Mouse (Mus musculus) frontal cortex, postnatal 36 days (tissue): ENCODE results near the gene Rpl12.
A peak's percentile ranks its signal among the peaks of the same experiment; 100 is the strongest.
"Not testable (repeated sequence)": the region's sequence is repeated elsewhere in the genome, so short reads cannot be mapped to it uniquely, and the experiment has no call there.

ENCODE experiments used
- DNase-seq, 2 experiments: peaks; one replicate each; pipeline ENCODE4 v3.0.0; 2022; ENCODE audit warnings: low spot score in 2 of 2

Gene Rpl12

DNA sequence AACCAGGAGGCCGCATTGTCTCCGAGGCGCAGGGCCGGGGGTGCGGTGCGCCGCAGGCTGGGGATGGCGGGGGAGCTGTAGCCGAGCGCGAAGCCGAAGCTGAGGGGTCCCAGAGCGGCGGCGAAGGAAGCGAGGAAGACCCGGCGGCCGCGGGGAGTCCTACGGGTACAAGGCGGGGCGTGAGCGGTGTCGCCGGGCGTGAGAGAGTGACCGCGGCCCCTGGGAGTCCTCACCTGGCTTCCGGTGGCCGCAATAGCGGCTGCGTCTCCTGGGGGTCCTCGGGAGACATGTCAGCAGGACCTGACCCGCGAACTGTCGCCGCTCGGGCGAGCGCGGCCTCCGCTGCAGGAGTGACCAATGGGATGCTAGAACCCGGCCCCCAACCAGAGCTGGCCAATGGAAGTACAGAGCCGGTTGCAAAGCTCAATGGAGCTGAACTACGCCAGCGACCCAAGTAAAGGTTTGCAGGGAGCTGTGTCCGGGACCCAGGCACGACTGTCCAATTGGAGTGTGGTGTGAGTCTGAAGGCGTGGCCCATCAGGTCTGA, 20.4 kb downstream of the Rpl12 start, which contains the start of gene Slc2a8:
TSS of gene Slc2a8 (minus strand) at position 359 of the 547 bp plus-strand sequence.
- peak; percentile 89 to 96 for DNase-seq

DNA sequence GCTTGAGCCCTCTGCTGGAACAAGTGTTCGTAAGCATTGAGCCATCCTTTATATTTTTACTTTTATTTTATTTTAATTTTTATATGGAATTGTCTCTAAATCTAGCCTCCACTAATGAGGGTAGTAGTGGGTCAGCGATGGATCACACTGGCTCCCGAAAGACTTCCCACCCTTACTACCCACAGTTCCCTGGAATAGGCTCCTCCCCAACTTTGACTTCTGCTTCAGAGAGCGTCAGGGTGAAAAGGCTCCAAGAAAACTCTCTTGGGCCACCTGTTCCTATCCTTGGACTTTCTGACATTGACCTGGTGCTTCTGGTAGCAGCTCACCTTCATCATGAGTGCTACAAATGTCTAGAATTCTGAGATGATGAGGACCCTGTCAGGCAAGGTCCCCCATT, 21.3 kb downstream of the Rpl12 start:
- DNase-seq: no peak

DNA sequence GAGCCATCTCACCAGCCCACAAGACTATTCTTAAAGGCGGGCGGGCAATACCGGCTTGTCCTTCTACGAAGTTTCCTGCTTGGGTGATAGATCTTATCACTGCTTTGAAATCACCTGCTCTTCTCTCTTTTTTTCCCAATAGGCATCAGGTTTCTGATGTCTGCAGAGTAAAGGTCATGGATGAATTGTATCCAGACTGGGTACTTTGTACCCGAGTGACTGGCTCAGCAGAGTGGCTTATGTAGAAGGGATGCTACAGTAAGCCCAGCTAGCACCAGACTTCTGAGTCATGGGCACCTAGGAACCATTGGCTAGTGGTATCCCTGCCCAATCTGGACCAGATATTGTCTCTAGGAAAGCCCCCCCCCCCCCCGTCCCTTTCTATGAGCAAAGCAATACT, 22.3 kb downstream of the Rpl12 start:
- no peak for DNase-seq

DNA sequence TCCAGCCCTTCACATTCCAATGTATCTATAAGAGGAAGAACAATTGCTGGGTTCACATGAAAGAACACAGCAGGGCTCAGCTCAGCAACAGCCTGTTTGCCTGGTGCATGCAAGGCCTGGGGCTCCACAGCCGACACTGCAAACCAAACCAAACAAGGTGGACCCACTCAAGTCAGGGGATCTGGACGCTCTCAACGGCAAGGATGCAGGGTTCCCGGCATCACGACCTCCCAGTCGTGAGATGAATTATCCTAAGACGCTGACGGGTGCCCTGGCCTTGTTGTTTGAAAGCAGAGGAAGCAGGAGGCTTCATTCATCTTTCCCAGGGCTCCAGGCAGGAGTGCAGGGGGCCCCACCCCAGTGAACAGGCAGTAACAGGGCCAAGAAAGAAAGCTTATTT, 24.5 kb downstream of the Rpl12 start:
- no peak for DNase-seq

DNA sequence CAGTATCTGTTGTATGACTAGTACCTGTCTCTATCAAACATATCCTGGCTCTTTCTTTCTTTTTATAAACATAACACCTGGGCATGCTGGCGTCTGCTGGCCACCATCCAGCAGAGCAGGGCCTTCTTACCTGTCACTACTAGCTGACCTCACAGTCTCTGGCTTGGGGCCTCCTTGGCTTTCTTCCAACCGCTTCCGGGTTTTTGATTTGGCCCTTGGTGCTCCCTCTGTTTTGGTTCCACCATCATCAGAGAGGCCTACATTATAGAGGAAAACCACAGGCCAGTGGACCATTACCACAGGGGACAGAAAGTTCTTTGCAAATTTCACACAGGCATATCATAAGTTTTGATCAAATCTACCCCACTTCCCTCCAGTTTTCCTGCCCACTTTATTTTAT, 28.0 kb downstream of the Rpl12 start:
- no peak for DNase-seq

DNA sequence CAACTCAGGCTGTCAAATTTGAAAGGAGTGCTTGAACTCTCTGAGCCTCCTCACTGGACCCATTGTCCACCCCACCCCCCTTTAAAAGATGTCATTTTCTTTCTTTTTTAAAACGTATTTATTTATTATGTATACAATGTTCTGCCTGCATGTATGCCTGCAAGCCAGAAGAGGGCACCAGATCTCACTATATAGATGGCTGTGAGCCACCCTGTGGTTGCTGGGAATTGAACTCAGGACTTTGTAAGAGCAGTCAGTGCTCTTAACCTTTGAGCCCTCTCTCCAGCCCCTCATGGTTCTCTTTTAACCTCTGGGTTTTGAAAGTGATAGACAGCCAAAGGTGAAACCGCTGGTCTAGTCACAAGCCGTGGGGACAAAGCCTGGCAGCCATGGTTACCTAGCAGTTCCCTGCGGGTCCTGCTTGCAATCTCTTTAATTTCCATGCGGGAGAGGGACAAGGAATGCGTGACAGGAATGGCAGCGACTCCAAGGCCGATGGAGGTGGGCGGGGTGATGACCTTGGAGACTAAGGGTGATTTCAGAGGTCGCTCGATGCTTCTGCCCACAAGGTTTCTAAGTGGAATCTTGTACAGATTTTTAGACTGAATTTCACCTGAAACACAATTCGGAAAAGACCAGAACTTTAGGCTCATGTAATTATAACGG, 28.9 kb downstream of the Rpl12 start:
- no peak for DNase-seq

DNA sequence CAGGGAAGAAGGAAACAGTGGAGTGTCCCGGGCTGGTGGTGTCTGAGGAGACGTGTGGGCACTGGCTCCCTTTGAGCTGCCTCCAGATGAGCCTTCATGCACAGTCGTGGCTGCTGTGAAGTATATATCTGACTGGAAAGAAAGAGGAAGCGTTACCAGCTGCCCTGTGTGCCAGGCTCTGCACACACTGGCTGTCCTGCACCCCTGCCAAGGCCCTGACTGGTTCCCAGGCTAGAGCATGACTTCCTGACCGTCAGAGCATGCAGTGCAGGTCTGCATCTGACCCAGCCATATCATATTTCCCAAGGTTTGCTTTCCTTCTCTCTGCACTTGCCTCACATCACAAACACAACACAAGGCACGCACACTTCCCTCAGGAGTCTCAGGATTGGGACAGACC, 30.8 kb downstream of the Rpl12 start:
- DNase-seq: no peak

DNA sequence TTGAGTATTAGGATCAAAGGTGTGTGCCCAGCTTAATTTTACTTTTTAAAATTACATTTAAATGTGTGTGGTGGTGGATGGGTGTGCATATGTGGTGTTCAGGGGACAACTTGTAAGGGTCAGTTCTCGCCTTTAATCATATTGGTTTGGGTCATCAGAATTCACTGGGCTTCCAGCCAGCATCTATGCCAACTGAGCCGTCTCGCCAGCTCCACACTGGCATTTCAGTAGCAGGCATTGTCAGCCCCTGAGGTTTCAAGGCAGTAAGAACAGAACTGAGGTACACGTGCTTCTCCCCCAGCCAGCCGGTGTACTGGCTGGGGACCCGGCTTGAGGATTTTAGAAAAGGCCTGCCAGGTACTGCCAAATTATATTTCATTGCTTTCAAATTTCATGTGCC, 35.7 kb downstream of the Rpl12 start:
- DNase-seq: no peak

DNA sequence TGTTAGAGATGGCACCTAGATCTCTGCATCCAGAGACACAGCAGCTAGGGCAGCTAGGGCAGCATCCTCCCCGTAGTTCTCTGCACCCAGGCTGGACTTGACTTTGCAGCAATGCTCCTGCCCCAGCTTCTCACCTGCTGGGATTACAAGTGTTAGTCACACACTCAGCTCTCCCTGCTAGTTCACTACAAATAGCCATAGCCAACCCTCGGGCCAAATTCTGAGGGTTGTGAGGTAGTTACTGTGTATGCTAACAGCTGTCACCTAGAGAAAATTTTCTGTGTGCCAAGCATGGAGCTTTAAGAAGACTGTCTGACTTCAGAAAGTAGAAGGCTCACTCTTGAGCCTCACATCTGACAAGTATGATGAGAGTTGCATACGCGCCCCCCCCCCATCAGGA, 36.4 kb downstream of the Rpl12 start:
- no peak for DNase-seq

DNA sequence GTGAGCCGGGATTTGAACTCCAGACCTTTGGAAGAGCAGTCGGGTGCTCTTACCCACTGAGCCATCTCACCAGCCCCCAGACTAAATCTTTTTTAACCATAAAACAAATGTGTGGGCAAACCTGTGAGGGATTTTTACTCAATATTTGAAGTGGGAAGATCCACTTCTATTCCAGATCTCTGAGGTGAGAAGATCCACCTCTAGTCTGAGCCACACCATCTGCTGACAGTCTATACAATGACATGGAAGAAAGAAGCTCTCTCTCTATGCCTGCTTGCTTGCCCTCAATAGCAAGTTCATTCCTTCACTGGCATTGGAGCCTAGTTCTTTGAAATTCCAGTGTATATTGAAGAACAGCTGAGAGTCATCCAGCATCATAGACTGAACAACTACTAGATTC, 38.4 kb downstream of the Rpl12 start:
- DNase-seq: peak in 1 of 2 experiments; percentile 54

DNA sequence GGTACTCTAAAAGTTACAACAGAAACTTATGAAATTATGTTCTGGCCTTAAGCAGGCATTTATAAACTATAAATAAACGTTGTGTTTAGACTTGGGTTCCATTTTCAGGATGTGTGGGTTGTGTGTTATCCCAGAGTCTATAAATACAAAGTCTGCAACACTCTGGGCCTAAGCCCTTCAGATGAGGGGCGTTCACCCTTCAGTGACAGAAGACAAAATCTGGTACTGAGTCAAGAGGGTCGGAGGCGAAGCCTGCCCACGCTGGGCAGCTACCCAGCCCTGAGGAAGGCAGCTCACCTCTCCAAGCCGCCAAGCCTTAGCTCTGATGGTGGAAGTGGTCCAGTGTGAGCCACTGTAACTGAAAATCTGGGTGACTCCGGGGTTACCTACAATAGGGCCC, 40.8 kb downstream of the Rpl12 start:
- peak in 1 of 2 experiments; percentile 70 for DNase-seq

DNA sequence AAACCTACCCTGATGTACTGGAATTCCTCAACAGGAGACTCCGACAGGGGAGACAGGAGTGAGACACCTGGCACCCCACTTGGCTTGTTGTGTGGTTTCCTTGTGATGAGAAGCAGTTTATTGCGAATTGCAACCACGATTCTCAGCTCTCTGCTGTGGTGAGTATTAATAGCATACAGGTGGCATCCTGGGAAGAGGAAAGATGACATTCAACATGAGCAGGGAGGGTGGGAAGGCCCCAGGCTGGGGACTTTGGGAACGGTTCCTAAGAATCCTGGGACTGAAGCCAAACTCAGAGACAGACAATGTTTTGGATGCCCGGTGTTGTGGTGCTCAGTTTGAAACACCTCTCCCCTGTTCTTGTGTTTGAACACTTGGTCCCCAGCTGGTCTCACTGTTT, 43.7 kb downstream of the Rpl12 start:
- no peak for DNase-seq

DNA sequence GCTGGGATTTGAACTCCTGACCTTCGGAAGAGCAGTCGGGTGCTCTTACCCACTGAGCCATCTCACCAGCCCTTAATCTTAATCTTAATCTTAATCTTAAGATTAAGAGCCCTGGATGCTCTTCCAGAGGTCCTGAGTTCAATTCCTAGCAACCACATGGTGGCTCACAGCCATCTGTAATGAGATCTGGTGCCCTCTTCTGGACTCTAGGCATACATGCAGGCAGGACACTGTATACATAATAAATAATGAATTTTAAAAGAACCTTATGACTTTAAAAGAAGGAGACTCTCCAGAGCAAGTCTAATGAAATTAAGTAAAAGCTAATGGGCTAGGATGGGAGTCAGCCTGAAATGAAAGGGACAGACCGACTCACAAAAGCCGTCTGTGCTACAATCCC, 47.7 kb downstream of the Rpl12 start:
- not testable (repeated sequence) for DNase-seq

DNA sequence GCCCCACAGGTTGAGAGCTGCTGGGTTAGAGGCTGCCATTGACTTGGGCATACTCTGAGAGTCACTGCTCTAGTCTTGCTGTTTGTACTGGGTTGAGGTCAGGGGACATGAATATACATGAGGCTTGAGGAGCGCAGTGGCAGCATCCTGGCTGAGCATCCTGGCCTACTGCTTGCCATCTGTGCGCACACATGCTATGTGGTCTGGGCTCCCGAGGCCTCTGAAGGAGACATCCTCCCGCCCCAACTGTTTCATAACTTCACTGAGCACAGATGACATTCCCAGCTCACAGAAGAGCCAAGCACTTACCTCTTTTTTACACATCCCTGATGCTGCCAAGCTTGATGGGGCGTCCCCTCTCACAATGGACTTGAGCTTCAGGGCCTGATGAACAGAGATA, 53.5 kb downstream of the Rpl12 start:
- DNase-seq: peak in 1 of 2 experiments; percentile 54
